Mouse (Mus musculus) spleen, postnatal 14 days (tissue): ENCODE results near the gene Slc6a12.

Source experiments
- DNase-seq, 2 experiments: peaks; one replicate each; pipeline ENCODE4 v3.0.0; 2021 to 2022; ENCODE audit warnings: low spot score in 2 of 2

Gene Slc6a12

GRCm38 (mm10) chr6:121407571-121408011 lies 64.7 kb downstream of the Slc6a12 start:
- DNase-seq: no peak

- no peak for DNase-seq
Observed at GRCm38 (mm10) chr6:121412558-121413297, 69.9 kb downstream of the Slc6a12 start.
